Mouse (Mus musculus) midbrain, embryonic 16.5 days (tissue): ENCODE measurements around the gene Mdk. TPM values are rescaled to one million over a fixed set of nuclear protein-coding genes. Genes with fewer than 3 reads are reported as not detected.
A peak's percentile ranks its signal among the peaks of the same experiment; 100 is the strongest.

ENCODE experiments used
- ATAC-seq: fragments of 200-750 bp; cut with Nextera tagmentation; 2 replicates; pipeline ENCODE4 v1.8.0; 2017; ENCODE audit warnings: moderate TSS enrichment
- H3K27ac ChIP-seq: fragments of 300-500 bp; sonication (generic); 2 replicates; pipeline ENCODE4 v1.5.1; 2014; ENCODE audit warnings: mild to moderate bottlenecking, low read length, mixed read lengths
- H3K27me3 ChIP-seq: fragments of 300-500 bp; sonication (generic); 2 replicates; pipeline ENCODE4 v1.6.1; 2014; ENCODE audit warnings: low read depth, low read length, mixed read lengths; ENCODE audit not compliant: control insufficient read depth, insufficient read depth
- H3K36me3 ChIP-seq: fragments of 300-500 bp; sonication (generic); 2 replicates; pipeline ENCODE4 v1.6.1; 2014; ENCODE audit warnings: mild to moderate bottlenecking, low read length, moderate library complexity, mixed read lengths; ENCODE audit not compliant: control insufficient read depth, insufficient read depth
- H3K4me1 ChIP-seq: fragments of 300-500 bp; sonication (generic); 2 replicates; pipeline ENCODE4 v1.6.1; 2014; ENCODE audit warnings: mild to moderate bottlenecking, low read length, mixed read lengths; ENCODE audit not compliant: control insufficient read depth, insufficient read depth
- H3K4me2 ChIP-seq: fragments of 300-500 bp; sonication (generic); 2 replicates; pipeline ENCODE4 v1.6.1; 2014; ENCODE audit warnings: mild to moderate bottlenecking, low read length, mixed read lengths
- H3K4me3 ChIP-seq: fragments of 300-500 bp; sonication (generic); 2 replicates; pipeline ENCODE4 v1.5.1; 2014; ENCODE audit warnings: low read depth, mild to moderate bottlenecking, low read length, moderate library complexity, mixed read lengths
- H3K9ac ChIP-seq: fragments of 300-500 bp; sonication (generic); 2 replicates; pipeline ENCODE4 v1.6.1; 2014; ENCODE audit warnings: low read depth, low read length, mixed read lengths
- H3K9me3 ChIP-seq: fragments of 300-500 bp; sonication (generic); replicated peaks from 2 replicates; pipeline ENCODE4 v1.6.1; 2014; ENCODE audit warnings: mild to moderate bottlenecking, low read length, mixed read lengths; ENCODE audit not compliant: control insufficient read depth, poor library complexity, severe bottlenecking
- WGBS: fragments of 180-500 bp; shearing (Covaris S2); extraction: QIAGEN DNeasy Blood & Tissue Kit; methylation state at CpG from one replicate; pipeline ENCODE4 v1.1.7; 2014; 5-methylcytosine and 5-hydroxymethylcytosine counted together
- polyA plus RNA-seq: library from polyadenylated mRNA; unstranded; fragments of >200 nt; fragmentation: Nextera tagmentation; extraction: Ambion mirVana; gene quantifications from 2 replicates; pipeline ENCODE4 v1.2.1, GENCODE M21; 2015

Mdk gene
- 98.8 and 113 TPM in 2 replicates for polyA plus RNA-seq

GRCm38 (mm10) chr2:91932160-91932711 is at the start of gene Mdk:
Gene Mdk, minus strand, starts transcription at chr2:91932297.
- WGBS, result 6% methylated on average over 16 of the region's 16 CpGs
- no peaks in the 10 kb centered on the region; the same call in 1 of the 2 replicates for H3K27me3 ChIP-seq

GRCm38 (mm10) chr2:91980830-91981229 is 48.7 kb upstream of the Mdk start:
- ATAC-seq, result no peak
- Histone ChIP-seq H3K27ac (no peak overlapping the region), H3K4me2 (no peak overlapping the region), H3K27me3 (peaks cover 13% of the 10 kb centered on the region; the same call in 1 of the 2 replicates), H3K4me1 (peaks cover 12% of the 10 kb centered on the region; the same call in 1 of the 2 replicates), H3K9ac (no peak overlapping the region), H3K4me3 (no peak overlapping the region), H3K36me3 (no peaks in the 10 kb centered on the region), H3K9me3 (no peaks in the 10 kb centered on the region)
- WGBS, result 51% methylated on average over 5 of the region's 5 CpGs

More at GRCm38 (mm10) chr2:91932160-91932711, at the start of gene Mdk:
- Histone ChIP-seq H3K4me1 (peaks cover 16% of the 10 kb centered on the region), H3K27ac (peak within 1 kb of the TSS; percentile 67), H3K4me2 (peak within 1 kb of the TSS; percentile 75), H3K9ac (peak within 1 kb of the TSS; percentile 70), H3K9me3 (no peaks in the 10 kb centered on the region), H3K36me3 (peaks cover 8% of the 10 kb centered on the region), H3K4me3 (peak within 1 kb of the TSS; percentile 50)
- no peak for ATAC-seq

DNA sequence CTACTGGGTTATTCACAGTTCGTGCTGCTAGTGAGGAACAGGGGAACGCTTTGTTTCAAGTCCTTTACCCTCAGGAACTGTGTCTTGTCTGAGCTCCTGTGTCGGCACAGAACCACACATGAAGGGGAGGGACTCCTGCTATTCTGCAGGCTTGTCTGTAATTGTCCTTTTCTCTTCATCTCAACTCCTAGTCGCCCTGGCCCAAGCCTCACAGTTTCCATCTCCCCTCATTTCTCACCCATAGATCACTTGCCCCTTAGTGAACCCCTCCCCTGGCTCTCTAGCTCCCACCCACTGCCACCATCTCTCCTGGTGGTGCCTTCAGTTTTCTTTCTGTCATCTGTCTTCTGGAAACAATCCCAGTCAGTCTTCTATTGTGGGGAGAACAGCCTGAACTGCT is 48.1 kb upstream of the Mdk start:
- peaks cover 18% of the 10 kb centered on the region for H3K4me1 ChIP-seq
- H3K4me2 ChIP-seq, result no peak overlapping the region
- ATAC-seq, result no peak
- 17% methylated on average over 4 of the region's 4 CpGs for WGBS
- H3K27me3 ChIP-seq, result peaks cover 16% of the 10 kb centered on the region; the same call in 1 of the 2 replicates
- H3K36me3 ChIP-seq, result no peaks in the 10 kb centered on the region
- no peak overlapping the region for H3K9ac ChIP-seq
- H3K27ac ChIP-seq, result no peak overlapping the region
- H3K4me3 ChIP-seq, result no peak overlapping the region
- no peaks in the 10 kb centered on the region for H3K9me3 ChIP-seq

DNA sequence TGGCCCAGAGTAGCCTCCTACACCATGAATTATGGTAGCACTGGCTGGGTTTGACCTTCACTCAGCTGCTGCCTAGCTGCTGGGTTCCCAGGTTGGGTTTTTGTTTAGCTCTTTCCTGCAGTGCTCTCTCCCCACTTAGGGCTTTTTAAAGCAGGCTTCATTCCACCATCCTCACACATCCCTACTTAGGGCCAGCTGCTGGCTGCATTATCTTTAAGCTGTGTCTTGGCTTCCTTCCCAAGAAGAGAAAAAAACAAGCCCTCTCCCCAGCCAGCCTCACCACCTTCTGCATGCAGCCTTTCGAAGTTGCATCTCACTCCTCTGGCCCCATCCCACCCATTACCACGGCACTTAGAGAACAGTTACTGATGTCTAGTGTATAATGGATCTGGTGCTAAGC is 46.5 kb upstream of the Mdk start:
- no peaks in the 10 kb centered on the region for H3K36me3 ChIP-seq
- ATAC-seq, result no peak
- H3K9me3 ChIP-seq, result no peaks in the 10 kb centered on the region
- H3K4me1 ChIP-seq, result peaks cover 11% of the 10 kb centered on the region
- 30% methylated on average over 2 of the region's 2 CpGs for WGBS
- H3K4me3 ChIP-seq, result no peak overlapping the region
- no peak overlapping the region for H3K9ac ChIP-seq
- H3K27me3 ChIP-seq, result peaks cover 19% of the 10 kb centered on the region
- H3K27ac ChIP-seq, result no peak overlapping the region
- no peak overlapping the region for H3K4me2 ChIP-seq

DNA sequence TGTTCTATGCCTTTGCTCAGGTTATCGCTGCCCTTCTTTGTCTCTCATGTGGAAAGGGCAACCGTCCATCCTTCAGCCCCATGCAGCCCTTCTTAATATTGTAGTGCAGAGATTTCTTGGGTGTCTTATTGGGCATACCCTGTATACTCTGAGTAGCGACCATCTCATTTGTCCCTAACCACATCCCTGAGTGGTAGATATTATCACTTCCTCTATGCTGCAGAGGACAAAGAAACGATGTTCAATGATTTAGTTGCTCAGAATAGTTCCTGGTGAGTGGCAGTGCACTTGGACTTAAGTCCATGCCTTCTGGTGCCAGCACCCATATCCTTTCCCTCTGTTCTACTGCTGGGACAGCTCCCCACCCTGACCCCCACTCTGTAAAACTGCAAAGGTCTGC is 45.9 kb upstream of the Mdk start:
- no peak for ATAC-seq
- H3K27ac ChIP-seq, result no peak overlapping the region

DNA sequence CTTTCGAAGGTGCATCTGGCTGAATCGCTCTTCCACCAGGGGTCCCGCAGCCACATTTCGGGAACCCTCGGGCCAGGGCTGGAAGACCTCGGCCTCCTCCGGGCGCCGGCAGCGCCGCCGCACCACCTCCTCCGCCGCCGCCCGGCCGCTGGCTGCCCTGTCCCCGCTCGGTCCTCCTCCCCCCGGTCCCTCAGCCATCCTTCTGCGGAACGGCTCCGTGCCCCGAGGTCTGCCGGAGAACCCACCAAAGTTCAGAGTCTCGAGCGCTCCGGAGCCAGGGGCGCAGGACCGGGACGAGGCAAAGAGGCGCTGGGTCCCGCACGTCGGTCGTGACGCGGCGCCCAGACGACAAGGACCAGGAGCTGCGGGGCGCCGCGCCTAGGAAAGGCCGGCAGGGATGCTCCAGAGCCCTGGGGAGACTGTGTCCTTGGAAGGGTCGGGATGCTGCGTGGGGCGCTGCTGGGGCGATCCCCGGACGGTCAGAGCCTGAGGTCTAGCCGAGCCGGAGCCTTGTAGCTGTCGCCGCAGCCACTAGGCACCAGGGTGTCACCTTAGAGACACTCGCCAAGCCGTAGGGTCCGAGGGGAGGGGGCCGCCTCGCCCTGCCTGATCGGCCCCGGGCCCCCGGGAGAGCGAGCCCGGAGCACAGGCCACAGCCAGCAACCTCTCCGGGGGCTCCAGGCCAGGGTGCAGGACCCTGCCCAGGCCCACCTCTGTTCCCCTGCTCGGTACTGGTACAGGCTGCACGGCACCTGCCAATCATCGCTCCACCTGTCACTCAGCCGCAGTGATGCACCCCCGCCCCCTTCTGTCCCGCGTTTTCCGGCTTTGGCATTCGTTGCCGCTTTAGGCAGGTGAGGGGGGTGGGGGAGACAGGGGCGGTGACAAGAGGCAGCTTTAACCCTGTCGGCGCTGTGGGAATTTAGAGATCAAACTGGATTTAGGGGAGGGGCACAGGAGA is 43.8 kb upstream of the Mdk start, which contains the start of gene Dgkz:
Dgkz (minus strand) TSS at position 284 of the 961 bp plus-strand sequence.
- H3K9me3 ChIP-seq, result no peaks in the 10 kb centered on the region
- no peaks in the 10 kb centered on the region for H3K36me3 ChIP-seq
- peak; percentile 53 for ATAC-seq
- H3K9ac ChIP-seq, result peak within 1 kb of the TSS; percentile 62
- H3K4me2 ChIP-seq, result peak within 1 kb of the TSS; percentile 69
- peak within 1 kb of the TSS; percentile 47 for H3K4me3 ChIP-seq
- peaks cover 19% of the 10 kb centered on the region for H3K27me3 ChIP-seq
- H3K27ac ChIP-seq, result no peak within 1 kb of the TSS
- under 1% methylated on average over 76 of the region's 79 CpGs for WGBS
- H3K4me1 ChIP-seq, result peaks cover 27% of the 10 kb centered on the region

More for the DNA sequence above, 45.9 kb upstream of the Mdk start:
- H3K27me3 ChIP-seq, result peaks cover 19% of the 10 kb centered on the region
- H3K4me1 ChIP-seq, result peaks cover 11% of the 10 kb centered on the region
- H3K36me3 ChIP-seq, result no peaks in the 10 kb centered on the region
- 86% methylated on average over 4 of the region's 4 CpGs for WGBS
- no peak overlapping the region for H3K4me3 ChIP-seq
- no peak overlapping the region for H3K9ac ChIP-seq
- H3K9me3 ChIP-seq, result no peaks in the 10 kb centered on the region
- H3K4me2 ChIP-seq, result no peak overlapping the region

GRCm38 (mm10) chr2:91973416-91974135 is 41.5 kb upstream of the Mdk start:
- 17% methylated on average over 7 of the region's 7 CpGs for WGBS
- Histone ChIP-seq H3K4me2 (0 out of 2 replicates have a peak overlapping the region, but pooled peaks have one; percentile 7), H3K36me3 (no peaks in the 10 kb centered on the region), H3K4me3 (no peak overlapping the region), H3K9me3 (no peaks in the 10 kb centered on the region), H3K27ac (no peak overlapping the region), H3K4me1 (peaks cover 28% of the 10 kb centered on the region), H3K9ac (no peak overlapping the region), H3K27me3 (peaks cover 19% of the 10 kb centered on the region)
- ATAC-seq, result no peak

- H3K27ac ChIP-seq, result 0 out of 2 replicates have a peak overlapping the region, but pooled peaks have one; percentile 6
- H3K4me2 ChIP-seq, result no peak overlapping the region
- H3K9me3 ChIP-seq, result no peaks in the 10 kb centered on the region
- WGBS, result 40% methylated on average over 13 of the region's 13 CpGs
- H3K27me3 ChIP-seq, result peaks cover 19% of the 10 kb centered on the region
- no peak overlapping the region for H3K4me3 ChIP-seq
- no peak for ATAC-seq
- no peak overlapping the region for H3K9ac ChIP-seq
- H3K36me3 ChIP-seq, result no peaks in the 10 kb centered on the region
- H3K4me1 ChIP-seq, result peaks cover 28% of the 10 kb centered on the region
These were observed 40.0 kb upstream of the Mdk start for GRCm38 (mm10) chr2:91972121-91972566.
